Mouse (Mus musculus) liver, adult 2 months (tissue): ENCODE measurements at regions not wholly inside any gene's neighbourhood (a gene's known extent, or its start where the extent isn't known, plus 50 kb on each side); places are given as distances from the start of the nearest gene placed in this dataset.
"Not testable (repeated sequence)": the region's sequence is repeated elsewhere in the genome, so short reads cannot be mapped to it uniquely, and the experiment has no call there.

Source experiments
- DNase-seq: peaks from one replicate; pipeline ENCODE4 v3.0.0-alpha.2; 2011; ENCODE audit warnings: low read depth, low spot score; ENCODE audit errors: extremely low read depth
- H3K27ac ChIP-seq: fragments of 200-500 bp; replicated peaks from 2 replicates; pipeline ENCODE4 v1.5.1; 2012; ENCODE audit warnings: low read depth, mild to moderate bottlenecking, control low read depth, inconsistent platforms, low read length; ENCODE audit not compliant: insufficient read depth
- H3K27me3 ChIP-seq: fragments of 200-500 bp; 2 replicates; pipeline ENCODE4 v1.6.1; 2012; ENCODE audit warnings: mild to moderate bottlenecking, moderate library complexity, low read length, inconsistent platforms; ENCODE audit not compliant: control insufficient read depth, insufficient read depth
- H3K36me3 ChIP-seq: fragments of 200-500 bp; 2 replicates; pipeline ENCODE4 v1.6.1; 2012; ENCODE audit warnings: low read length, inconsistent platforms; ENCODE audit not compliant: control insufficient read depth, insufficient read depth
- H3K4me1 ChIP-seq: fragments of 200-500 bp; 2 replicates; pipeline ENCODE4 v1.6.1; 2011; ENCODE audit warnings: low read length; ENCODE audit not compliant: control insufficient read depth, insufficient read depth
- H3K4me3 ChIP-seq: fragments of 200-500 bp; 2 replicates; pipeline ENCODE4 v1.5.1; 2011; ENCODE audit warnings: low read depth, mild to moderate bottlenecking, control low read depth, low read length, moderate library complexity; ENCODE audit not compliant: insufficient read depth
- H3K79me2 ChIP-seq: fragments of 200-500 bp; 2 replicates; pipeline ENCODE4 v1.6.1; 2012; ENCODE audit warnings: inconsistent platforms, mild to moderate bottlenecking, low read length, moderate library complexity; ENCODE audit not compliant: control insufficient read depth, insufficient read depth
- H3K9ac ChIP-seq: fragments of 200-500 bp; 2 replicates; pipeline ENCODE4 v1.6.1; 2012; ENCODE audit warnings: low read depth, mild to moderate bottlenecking, control low read depth, inconsistent platforms, low read length
- CTCF ChIP-seq: fragments of 200-500 bp; IDR thresholded peaks from 2 replicates; pipeline ENCODE4 v1.5.1; 2011; ENCODE audit warnings: low read depth, low read length, control low read depth
- POLR2A ChIP-seq: fragments of 200-500 bp; IDR thresholded peaks from 2 replicates; pipeline ENCODE4 v1.6.1; 2011; ENCODE audit warnings: low read length, control low read depth; ENCODE audit not compliant: insufficient read depth; ENCODE audit errors: extremely low read depth
- WGBS: fragments of 180-500 bp; shearing (Covaris S2); methylation state at CpG from one replicate; pipeline ENCODE4 v1.1.7; 2018; 5-methylcytosine and 5-hydroxymethylcytosine counted together

DNA sequence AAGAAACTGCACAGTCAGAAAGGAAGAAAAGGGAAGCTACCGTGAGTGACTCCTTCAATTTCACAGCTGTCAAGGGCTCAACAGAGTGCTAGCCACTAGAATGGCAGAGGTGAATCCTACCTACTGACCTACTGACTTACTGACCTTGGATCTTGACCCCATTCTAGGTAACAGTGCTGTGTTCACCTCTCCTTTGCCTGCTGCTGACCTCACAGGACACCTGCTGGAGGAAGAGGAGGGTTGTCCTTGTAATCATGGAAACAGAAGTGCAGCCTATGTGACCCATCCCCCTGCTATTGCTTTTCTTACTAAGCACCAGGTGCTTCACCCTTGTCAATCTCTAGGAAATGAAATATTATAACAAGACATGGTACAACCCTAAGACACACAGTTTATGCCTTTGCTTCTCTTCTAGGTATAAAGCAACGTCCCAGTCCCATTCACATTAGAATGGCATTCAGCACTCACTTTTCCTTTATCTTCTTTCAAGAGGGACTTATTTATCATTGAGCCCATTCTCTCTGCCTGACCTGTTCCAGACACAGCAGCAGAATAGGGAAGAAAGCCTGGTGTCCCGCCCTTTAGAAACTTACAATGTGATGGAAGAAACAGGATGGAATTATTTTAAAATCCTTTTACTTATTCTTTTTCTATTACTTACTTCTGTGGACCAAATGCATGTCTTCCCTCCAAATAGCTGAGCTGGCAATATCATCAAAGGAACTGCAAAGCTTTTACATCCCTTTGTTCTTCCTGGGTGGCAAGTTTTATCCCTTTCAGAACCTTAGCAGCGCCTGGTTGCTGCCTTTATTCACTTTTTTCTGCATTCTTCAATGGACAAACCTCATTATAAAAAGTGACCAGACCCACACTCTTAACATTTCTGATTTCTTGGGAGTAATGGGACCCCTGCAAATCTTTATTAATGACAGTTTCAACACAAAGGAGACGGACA is 176.5 kb downstream of the Alg10b start:
- H3K36me3 ChIP-seq = no peaks in the 10 kb centered on the region
- H3K4me3 ChIP-seq = no peak overlapping the region
- WGBS = 65% methylated on average over 5 of the region's 5 CpGs
- no peaks in the 10 kb centered on the region for H3K79me2 ChIP-seq
- no peak overlapping the region for H3K9ac ChIP-seq
- TF ChIP-seq CTCF = peak; percentile 19; the same call in 1 of the 2 replicates
- TF ChIP-seq POLR2A = no peak
- H3K4me1 ChIP-seq = peaks cover 13% of the 10 kb centered on the region
- H3K27me3 ChIP-seq = no peaks in the 10 kb centered on the region
- DNase-seq = peak; percentile 78
- no peak overlapping the region for H3K27ac ChIP-seq

- 84% methylated on average over 2 of the region's 2 CpGs for WGBS
- peak; percentile 53 for DNase-seq
- H3K4me1 ChIP-seq = no peaks in the 10 kb centered on the region
Measured at GRCm38 (mm10) chr15:90420776-90421175, 196.7 kb downstream of the Alg10b start.

GRCm38 (mm10) chr15:90422122-90422614 is 198.1 kb downstream of the Alg10b start:
- no peak overlapping the region for H3K9ac ChIP-seq
- DNase-seq = no peak
- H3K4me1 ChIP-seq = no peaks in the 10 kb centered on the region
- H3K4me3 ChIP-seq = no peak overlapping the region
- no peaks in the 10 kb centered on the region for H3K36me3 ChIP-seq
- H3K79me2 ChIP-seq = no peaks in the 10 kb centered on the region
- H3K27ac ChIP-seq = no peak overlapping the region
- H3K27me3 ChIP-seq = no peaks in the 10 kb centered on the region
- TF ChIP-seq CTCF = no peak
- TF ChIP-seq POLR2A = no peak
- 70% methylated on average over 5 of the region's 5 CpGs for WGBS

More at GRCm38 (mm10) chr15:90420776-90421175, 196.7 kb downstream of the Alg10b start:
- Histone ChIP-seq H3K4me3 (no peak overlapping the region), H3K9ac (no peak overlapping the region), H3K36me3 (no peaks in the 10 kb centered on the region), H3K79me2 (no peaks in the 10 kb centered on the region), H3K27ac (no peak overlapping the region), H3K27me3 (no peaks in the 10 kb centered on the region)
- TF ChIP-seq POLR2A = no peak
- TF ChIP-seq CTCF = peak; percentile 93

- not testable (repeated sequence) for H3K4me3 ChIP-seq, H3K9ac ChIP-seq, DNase-seq, H3K4me1 ChIP-seq, H3K36me3 ChIP-seq, H3K27ac ChIP-seq, H3K79me2 ChIP-seq, H3K27me3 ChIP-seq
- WGBS = 94% methylated on average over 3 of the region's 3 CpGs
Measured at GRCm38 (mm10) chr15:90431048-90431447, 206.9 kb downstream of the Alg10b start.

- TF ChIP-seq CTCF (no peak), POLR2A (no peak)
Measured at GRCm38 (mm10) chr15:90432154-90432553, 208.0 kb downstream of the Alg10b start.

DNA sequence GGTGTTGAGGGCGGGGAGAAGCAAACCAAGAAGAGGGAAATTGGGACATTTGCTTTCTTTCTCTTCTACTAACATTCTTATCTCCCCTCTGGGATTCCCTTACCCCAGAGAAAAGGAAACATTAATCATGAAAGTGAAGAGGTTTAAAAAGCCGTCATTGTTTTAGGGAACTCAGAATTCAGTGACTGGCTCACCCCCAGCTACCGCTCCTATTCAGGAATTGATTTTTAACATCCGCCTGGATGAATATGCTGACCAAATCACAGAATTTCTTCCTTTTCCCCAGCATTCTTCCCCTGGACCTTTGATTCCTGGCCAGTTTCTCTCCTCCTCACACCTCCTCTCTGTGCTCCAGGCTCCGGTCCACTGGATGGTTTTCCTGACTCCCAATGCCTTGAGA is 211.2 kb downstream of the Alg10b start:
- TF ChIP-seq CTCF = no peak
- TF ChIP-seq POLR2A = no peak
- no peaks in the 10 kb centered on the region for H3K4me1 ChIP-seq
- H3K79me2 ChIP-seq = no peaks in the 10 kb centered on the region
- no peak overlapping the region for H3K9ac ChIP-seq
- no peak overlapping the region for H3K4me3 ChIP-seq
- WGBS = 14% methylated on average over 5 of the region's 5 CpGs
- no peak for DNase-seq
- no peaks in the 10 kb centered on the region for H3K36me3 ChIP-seq
- H3K27me3 ChIP-seq = no peaks in the 10 kb centered on the region
- no peak overlapping the region for H3K27ac ChIP-seq

More at GRCm38 (mm10) chr15:90432154-90432553, 208.0 kb downstream of the Alg10b start:
- Histone ChIP-seq H3K79me2 (no peaks in the 10 kb centered on the region), H3K27ac (no peak overlapping the region), H3K4me3 (no peak overlapping the region), H3K36me3 (no peaks in the 10 kb centered on the region), H3K27me3 (no peaks in the 10 kb centered on the region), H3K4me1 (no peaks in the 10 kb centered on the region), H3K9ac (no peak overlapping the region)
- DNase-seq = no peak
- 62% methylated on average over 2 of the region's 2 CpGs for WGBS
